Mouse (Mus musculus): ENCODE data around the gene 1700029J07Rik.

Gene 1700029J07Rik

DNA sequence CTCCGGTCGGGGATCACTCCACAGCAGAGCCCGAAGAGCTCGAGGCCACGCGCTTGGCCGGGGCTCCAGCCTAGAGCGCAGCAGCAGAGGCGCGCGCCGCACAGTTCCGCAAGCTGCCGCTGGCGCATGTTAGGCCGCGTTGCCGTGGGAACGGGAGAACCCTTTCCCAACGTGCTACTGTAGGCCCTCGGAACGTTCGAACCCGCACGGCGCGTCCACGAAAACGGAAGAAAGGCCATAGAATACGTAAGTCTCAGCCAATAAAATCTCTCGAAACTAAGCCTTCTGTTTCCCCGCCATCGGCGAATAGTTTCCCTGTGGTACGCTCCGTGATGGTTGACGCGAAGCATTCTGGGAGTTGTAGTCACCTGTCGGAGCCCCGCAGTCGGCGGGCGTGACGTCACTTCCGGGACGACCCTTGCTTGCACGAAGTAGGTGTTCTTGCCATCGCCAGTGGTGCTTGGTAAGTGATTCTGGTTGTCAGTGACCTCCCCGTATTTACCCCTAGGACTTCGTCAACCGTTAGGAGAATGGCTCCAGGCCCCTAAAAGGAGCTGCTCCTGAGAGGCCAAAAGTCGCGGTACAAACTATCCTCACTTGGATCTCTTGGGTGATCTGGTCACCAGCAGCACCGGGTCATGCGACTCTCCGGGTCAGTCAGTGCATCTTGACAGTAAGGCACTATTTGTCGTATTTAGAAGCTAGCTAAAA lies at the start of gene 1700029J07Rik, which contains the start of gene Ufsp2:
Gene 1700029J07Rik (minus strand): TSS at position 127 of the 711 bp plus-strand sequence.
Gene Ufsp2 (plus strand): TSS at position 403 of the 711 bp plus-strand sequence.
- DNase-seq = peak; percentile 95 to 96

DNA sequence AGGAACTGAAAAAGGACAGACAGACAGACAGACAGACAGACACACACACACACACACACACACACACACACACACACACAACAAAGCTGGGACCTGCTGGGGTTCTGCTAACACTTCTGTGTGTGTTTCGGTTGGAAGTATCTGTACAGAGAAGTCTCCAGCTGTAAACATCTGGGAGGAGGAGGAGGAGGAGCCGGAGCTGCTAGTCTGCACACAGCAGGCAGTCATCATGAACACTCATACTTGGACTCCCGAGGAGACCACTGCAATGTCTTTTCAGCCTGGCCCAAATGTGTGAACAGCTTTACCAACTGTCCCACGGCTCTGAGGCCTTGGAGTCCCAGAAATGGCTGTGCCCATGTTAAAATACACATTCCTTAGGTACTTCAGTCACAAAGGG lies 49.3 kb upstream of the 1700029J07Rik start:
- no peak for DNase-seq

DNA sequence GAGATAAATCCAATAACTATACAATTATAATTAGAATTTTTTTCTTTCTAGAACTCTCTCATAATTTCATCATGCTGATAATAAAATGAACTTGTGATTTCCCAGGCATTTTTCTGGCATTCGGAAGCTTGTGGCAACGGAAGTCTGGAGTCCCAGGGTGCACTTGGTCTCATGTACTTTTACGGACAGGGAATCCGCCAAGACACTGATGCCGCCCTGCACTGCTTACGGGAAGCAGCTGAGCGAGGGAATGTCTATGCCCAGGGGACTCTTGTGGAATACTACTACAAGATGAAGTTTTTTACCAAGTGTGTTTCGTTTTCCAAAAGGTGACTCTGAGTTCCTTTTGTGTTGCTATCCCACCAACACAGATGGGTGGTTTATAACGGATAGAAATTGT lies 47.7 kb upstream of the 1700029J07Rik start:
- no peak for DNase-seq

DNA sequence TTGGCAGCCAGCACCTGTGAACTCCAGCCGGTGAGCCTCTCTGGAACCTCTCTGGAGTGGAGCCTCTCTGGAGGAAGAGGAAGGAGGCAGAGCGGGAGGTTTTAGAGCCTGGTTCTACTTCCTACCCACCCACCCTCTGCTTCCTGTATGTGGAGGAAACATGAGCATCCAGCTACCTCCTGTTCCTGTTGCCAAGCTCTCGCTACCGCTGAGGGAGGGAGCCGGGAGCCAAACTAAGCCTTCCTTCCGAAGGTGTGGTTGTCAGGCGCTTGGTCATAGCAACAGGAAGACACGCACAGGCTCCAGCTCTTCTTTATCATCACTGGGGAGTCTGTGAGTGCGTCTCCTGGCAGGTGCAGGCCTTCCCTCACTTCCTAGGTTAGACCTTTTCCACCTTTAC lies 47.2 kb upstream of the 1700029J07Rik start:
- no peak for DNase-seq

DNA sequence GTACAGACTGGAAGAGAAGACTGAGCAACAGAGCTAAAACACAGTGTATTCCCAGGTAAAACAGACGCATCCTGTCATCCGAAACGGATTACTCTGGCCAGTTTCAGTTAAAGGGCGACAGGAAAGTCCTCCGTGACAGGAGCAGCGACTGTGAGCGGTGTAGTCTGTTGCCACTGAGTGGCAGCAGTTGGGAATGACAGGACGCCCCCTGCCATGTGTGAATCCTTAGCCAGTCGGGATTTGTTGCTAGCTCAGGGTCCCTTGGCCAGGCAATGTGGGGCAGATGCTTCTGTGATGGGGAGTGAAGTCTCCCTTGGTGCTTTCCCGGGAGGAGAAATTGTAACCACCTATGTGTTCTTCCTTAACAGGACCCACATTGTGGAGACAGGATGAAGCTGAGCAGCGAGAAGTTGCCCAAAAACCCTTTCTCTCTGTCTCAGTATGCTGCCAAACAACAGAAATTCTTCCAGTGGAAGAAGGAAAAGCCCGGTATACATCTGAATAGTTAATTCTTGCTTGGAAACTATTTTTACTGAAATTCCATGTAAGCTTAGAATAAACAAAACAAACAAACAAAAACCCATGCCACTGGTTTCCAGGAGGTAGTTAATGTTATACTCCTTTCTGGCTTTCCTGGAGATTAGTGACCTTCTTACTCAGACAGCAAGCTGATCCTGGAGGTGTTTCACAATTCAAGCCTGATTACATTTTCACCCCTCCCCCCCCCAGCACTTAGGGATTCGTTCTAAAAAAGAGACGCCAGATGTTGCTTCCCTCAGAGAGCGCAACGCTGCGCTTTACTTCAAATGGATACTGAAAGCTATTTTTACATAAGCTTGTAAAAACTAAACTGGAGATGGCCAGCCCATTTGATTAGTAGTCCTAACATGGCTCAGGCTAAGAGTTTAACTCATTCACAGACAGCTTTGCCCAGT lies 36.0 kb upstream of the 1700029J07Rik start:
- no peak for DNase-seq

DNA sequence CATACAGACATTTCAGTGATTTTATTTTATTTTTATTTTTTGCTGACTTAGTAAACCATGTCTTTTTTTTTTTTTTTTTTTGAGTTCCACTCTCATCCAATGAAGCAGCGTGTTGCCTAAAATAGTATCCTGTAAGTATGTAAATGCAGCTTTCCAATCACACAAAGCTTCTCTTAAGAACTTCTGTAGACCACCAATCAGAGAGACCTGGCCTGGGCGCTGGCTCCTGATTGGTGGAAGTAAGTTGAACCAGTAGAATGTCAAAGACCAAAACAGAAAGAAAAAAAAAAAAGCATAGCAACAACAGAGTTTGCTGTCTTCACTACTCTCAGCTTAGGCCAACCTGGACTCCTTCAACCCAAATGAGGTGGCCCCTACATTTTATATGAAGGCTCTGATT lies 35.3 kb upstream of the 1700029J07Rik start:
- DNase-seq = no peak

DNA sequence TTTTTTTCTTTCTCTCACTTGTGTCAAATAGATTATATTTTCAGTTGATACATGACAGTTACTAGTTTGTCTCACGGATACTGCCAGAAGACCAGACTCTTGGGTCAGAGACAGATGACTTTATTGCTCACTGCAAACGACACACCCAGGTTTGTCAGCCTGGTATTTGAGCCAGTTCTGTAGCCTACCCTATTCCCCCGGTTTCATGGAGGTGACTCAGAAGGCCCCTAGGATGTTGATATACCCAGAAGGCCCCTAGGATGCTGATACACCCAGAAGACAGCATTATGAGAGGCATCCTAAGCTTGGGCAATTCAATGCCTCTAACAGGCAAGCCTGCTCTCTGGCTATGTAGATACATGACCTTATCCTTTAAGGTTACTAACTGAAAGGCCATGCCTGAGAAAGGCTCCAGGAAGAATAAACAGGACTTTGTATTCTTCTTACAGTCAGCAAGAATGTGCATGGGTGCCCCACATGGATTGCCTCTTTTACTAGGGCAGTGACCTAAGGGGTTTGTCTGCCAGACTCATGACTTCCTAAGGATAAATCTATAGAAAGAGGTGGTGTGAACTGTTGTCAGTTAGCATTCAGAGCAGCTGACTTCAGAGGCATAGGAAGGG lies 32.1 kb upstream of the 1700029J07Rik start:
- DNase-seq = no peak

DNA sequence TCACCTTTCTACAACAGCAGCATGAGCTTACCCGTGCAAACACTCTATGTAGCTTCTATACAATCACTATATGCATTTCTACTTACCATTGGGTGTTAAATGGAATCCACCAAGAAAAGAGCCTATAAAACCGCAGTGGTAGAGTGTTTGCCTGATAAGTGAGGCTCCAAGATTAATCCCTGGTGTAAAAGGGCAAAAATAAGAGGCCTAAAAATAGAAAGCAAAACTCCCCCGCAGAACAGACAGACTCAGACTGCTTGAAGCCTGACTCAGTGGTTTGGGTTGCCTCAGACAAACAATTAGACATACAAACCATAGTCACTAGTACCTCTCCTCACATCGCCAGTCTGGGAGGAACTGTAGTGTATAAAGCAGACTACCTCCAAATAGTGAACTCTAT lies 30.5 kb upstream of the 1700029J07Rik start, which contains the start of gene Ankrd37:
Gene Ankrd37 (minus strand): TSS at position 112 of the 400 bp plus-strand sequence.
- no peak for DNase-seq

DNA sequence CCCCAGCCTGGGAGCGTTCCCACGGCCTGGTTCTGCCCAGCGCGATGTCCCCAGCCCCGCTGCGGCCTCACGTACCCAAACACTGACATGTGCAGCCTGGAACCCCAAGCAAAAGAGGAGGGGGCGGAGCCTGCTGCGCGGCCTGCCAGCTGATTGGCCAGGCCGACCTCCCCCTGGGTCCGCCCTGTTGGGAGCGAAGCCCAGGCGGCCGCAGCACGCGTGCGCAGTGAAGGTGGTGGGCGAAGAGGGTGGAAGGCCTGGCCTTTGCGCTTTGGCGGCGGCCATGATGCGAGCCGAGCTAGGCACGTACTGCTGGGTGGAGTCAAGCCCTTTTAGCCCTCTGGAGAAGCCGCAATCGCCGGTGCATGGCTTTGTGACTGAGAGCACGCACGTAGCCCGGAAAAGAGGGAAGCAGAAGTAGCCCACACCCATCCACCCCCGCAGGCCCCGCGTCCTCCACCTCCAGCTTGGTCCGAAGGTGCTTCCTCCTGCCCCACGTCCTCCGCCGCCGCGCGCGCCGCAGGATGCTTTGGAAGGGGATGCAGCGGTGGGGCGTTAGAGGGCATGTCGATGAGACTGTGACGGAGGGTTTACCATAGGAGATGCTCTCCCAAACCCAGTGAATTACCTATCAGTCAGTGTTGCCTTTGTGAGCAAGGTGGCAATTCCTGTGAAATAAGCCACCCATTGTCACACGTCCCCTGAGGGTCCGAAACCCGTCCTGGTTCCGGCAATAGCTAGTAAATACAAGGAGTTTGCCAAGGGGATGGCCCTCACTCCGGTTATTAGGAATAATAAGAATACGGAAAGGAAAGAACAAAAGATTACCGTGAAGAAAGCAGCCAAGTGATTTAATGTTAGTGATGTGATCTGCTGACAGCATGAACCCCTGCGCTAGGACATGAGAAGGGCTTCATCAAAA lies 25.0 kb upstream of the 1700029J07Rik start:
- peak; percentile 99 for DNase-seq

DNA sequence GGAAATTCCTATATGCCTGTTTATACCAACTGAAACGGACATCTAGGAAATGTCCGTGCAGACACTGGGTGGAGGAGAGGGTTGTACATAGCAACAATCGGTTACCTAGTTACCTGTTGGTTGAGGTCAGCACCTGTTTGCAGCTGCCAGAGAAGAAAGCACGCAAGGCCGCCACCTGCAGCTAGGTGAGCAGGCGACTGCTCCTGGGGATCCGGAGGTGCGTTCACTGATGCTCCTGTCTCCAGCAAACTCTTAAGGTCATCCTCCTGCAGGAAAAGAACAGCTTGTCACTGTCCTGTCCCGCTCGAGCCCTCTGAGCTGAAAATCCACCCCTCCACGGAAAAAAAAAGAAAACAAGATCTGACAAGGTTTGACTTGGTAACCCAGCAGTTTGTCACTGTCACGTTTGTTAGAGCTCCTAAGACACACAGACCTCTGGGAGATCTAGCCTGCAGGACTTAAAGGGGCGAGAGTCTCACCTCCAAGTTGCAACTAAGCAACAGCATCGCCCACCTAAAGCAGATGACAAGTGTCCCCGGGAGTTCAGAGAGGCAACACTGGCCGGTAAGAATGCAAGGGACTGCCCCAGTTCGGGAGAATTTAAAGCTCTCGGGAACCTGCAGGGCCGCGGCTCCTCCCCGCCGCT lies 24.2 kb upstream of the 1700029J07Rik start, which contains the start of gene Lrp2bp:
Gene Lrp2bp (plus strand): TSS at position 166 of the 646 bp plus-strand sequence.
- DNase-seq = peak; percentile 28

DNA sequence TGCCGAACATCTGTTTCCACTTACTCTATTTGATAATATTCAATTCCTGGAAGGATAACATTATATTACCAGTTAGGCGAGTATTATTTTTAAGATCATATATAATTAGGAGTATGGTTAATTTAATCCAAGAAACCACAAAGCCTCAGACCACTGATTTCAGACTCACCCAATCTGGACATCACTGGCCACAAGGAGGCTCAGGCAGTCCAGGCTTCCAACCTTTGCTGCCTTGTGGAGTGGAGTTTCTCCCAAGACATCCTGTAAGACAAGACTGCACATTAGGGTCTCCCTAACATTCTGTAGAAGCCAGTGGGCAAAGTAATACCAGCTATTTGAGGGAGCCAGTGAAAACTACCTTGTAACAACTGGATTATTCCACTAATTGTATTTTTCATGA lies 23.2 kb upstream of the 1700029J07Rik start:
- no peak for DNase-seq

DNA sequence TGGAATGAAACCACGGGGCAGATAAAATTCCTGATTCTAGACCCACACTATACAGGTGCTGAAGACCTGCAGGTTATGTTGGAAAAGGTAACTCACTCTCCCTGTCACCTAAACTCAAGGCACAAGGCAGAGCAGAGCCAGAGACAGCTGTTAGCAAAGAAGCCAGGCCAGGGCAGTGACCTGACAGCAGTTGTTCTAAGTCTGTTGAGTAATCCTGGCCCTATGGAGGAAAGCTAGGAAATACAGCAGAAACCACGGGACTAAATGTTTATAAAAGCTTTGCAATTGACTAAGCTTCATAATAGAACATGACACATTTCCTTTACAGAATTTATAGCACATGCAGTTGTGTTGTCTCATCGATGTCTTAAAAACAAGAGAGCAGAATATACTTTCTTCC lies 20.5 kb upstream of the 1700029J07Rik start:
- DNase-seq = no peak

DNA sequence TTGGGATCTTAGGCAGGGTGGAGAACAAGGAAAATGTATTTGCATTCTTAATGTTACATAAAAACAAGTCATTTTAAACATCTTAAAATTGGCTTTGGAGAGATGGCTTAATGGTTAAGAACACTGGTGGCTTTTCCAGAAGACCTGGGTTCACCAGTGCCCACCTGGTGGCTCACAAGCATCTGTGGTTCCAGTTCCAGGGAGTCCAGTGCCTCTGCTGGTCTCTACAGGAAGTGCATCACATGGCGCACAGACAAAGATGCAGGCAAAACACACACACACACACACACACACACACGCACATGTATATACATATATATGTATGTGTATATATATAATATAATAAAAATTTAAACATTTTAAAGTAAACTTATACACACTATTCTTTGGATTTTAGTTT lies 19.1 kb upstream of the 1700029J07Rik start:
- DNase-seq = no peak

DNA sequence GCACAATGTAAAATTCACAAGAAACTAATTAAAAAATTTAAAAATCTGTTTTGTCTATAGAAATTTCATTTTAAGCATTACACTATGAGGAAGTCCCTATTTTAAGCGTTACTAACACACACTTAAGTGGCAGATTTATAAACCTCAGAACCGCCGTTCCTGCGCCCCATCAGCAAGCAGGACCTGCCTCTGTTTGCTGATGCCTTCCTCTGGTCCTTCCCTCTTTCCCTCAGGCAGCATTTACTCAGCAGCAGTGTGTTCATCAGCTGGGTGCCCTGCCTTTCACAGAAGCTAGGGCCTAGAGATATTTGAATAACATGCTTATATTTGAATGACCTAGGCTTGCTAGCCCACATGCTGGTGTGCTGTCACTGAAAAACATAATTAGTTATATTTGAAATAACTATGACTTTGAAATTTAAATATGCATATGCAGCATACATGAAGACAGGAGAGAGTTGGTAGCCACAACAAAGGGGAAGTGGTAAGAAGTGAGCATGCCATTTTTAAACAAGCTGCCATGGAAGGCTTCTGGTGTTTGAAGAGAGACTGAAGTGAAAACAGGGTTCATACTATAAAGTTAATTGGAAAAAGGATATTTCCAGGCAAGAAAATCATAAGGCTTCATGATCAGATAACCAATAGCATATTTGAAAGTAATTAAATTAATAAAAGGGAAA lies 15.7 kb upstream of the 1700029J07Rik start:
- no peak for DNase-seq

DNA sequence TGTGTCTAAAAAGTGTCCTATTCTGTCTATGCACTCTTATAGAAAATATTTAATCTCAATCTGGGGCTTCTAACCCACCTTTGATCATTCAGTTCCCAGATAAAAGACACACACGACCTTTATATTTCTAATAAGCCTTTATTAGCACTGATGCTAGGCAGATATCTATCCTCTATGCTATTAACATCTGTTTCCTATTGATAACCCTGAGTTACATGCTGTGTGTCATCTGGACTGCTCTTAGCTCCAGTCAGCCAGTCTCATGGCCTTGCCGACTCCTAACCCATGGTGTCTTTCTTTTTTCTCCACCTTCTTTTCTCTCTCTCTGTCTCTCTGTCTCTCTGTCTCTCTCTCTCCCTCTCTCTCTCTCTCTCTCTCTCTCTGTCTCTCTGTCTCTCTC lies 13.1 kb upstream of the 1700029J07Rik start:
- DNase-seq = no peak

DNA sequence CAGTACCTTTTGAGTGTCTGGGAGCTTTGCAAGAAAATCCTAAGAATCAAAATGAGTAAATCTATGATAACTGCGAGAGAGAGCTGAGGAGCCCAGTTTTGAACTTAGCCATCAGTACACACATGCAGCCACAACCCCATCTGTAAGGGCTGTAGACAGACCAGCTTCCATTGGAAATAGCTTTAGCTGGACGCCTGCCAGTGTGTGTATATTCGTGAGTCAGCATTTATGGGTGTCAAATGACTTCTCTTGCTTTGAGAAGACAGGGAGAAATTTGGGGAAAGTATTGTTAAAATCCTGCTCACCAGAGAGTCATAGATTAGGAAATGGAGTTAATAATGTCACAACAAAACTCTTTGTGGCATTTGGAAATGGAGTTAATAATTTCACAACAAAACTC lies 11.6 kb upstream of the 1700029J07Rik start:
- no peak for DNase-seq

DNA sequence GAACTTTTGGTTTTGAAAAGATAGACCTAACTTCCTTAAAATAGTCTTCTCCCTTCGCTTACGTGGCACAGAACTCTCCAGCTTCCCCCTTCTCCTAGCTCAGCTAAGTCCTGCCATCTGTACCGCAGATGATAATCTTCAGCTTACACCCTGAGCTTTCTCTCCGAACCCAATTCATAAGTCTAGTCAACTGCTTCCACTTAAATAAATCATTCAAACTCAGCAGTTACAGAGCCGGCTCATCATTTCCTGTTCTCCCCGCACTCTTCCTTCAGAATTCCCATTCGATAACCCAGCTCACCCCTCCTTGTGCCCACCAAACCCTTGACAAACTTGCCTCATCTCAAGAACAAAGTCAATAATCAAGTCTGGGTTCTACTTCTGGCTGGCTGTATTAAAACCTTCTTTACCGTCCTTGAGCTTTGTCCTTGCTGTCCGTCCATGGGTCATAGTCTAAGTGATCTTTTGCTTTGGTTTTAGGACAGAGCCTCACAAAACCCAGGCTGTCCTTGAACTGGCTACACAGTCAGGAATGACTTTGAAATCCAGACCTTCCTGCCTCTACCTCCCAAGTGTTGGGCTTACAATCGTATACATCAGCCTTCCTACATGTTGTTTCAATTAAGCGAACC lies 901 bp upstream of the 1700029J07Rik start:
- no peak for DNase-seq

DNA sequence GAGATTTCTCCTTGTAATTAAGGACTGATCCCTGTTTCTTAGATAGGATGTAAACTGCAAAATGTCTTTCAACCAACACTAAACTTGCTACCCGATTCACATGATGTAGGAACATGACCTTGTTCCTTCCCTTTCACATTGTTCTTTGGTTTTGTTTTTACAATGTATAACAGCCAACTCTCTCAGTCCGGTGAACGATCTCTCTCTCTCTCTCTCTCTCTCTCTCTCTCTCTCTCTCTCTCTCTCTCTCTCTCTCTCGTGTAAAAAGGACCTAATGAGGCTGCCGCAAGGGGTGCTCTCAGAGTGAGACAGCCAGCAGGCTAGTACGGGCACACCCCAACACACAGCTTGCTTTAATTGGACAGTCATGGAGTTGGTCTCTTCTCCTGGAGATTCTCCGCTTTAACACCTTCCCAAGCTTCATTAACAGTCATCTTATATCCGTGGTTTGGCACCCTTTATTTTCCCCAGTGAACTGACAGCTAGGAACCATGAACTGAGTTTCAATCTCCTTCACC lies 1.0 kb downstream of the 1700029J07Rik start:
- DNase-seq = no peak

DNA sequence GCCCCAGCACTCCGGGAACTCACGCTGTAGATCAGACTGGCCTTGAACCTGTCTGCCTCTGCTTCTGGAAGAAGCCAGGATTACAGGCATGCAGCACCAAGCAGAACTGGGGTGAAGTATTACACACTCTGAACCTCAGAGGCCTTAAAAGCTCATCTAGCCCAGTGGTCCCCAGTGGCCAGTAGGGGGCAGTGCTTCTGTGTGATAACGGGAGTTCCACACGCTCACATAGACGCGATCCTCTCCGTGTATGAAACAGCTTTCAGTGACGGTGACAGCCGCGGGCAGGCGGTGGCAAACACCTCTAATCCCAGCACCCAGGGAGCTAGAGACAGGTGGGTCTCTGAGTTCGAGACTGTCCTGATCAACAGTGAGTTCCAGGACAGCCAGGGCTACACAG lies 4.2 kb downstream of the 1700029J07Rik start:
- DNase-seq = no peak

DNA sequence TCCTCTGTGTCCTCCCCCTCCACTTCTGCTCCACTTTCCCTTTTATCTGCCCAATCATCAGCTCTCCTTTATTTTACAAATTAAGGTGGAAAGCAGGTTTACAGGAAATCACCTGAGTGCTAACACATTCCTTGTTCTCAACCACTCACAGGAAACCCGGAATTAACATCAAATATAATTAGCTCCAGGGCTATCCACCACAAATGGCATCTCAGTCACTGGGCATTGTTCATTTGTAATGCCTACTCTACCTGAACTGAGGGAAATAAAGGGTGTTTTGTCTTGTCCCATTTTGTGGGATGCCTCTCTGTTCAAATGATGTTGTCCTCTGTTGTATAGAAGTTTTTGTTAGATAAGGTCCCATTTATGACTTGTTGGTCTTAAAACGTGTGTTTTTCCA lies 24.4 kb downstream of the 1700029J07Rik start:
- DNase-seq = no peak
